Mouse (Mus musculus) kidney, adult 8-10 months (tissue): Measurements from ENCODE around the gene Mrpl23.

Source experiments
- DNase-seq, 2 experiments: peaks; one replicate each; pipeline ENCODE4 v3.0.0; 2022

The Mrpl23 gene

GRCm38 (mm10) chr7:142523200-142523990 lies 9.1 kb upstream of the Mrpl23 start:
- no peak for DNase-seq

GRCm38 (mm10) chr7:142525342-142526178 lies 6.9 kb upstream of the Mrpl23 start:
- no peak for DNase-seq

- peak in 1 of 2 experiments; percentile 35 for DNase-seq
Measured at GRCm38 (mm10) chr7:142529350-142529749, 3.1 kb upstream of the Mrpl23 start.

GRCm38 (mm10) chr7:142531973-142532521 lies 439 bp upstream of the Mrpl23 start:
- no peak for DNase-seq

- peak; percentile 75 to 80 for DNase-seq
Measured at GRCm38 (mm10) chr7:142533059-142533855, 771 bp downstream of the Mrpl23 start.

GRCm38 (mm10) chr7:142535116-142535515 lies 2.6 kb downstream of the Mrpl23 start:
- DNase-seq: no peak

GRCm38 (mm10) chr7:142535832-142536231 lies 3.3 kb downstream of the Mrpl23 start:
- DNase-seq: no peak

- DNase-seq: no peak
Measured at GRCm38 (mm10) chr7:142537181-142537580, 4.7 kb downstream of the Mrpl23 start.

- peak in 1 of 2 experiments; percentile 48 for DNase-seq
Measured at GRCm38 (mm10) chr7:142537879-142538278, 5.4 kb downstream of the Mrpl23 start.

GRCm38 (mm10) chr7:142538291-142538690 lies 5.8 kb downstream of the Mrpl23 start:
- no peak for DNase-seq

GRCm38 (mm10) chr7:142538766-142539165 lies 6.3 kb downstream of the Mrpl23 start:
- no peak for DNase-seq

GRCm38 (mm10) chr7:142539828-142540227 lies 7.3 kb downstream of the Mrpl23 start:
- no peak for DNase-seq

GRCm38 (mm10) chr7:142542771-142543303 lies 10.4 kb downstream of the Mrpl23 start:
- DNase-seq: no peak

GRCm38 (mm10) chr7:142545967-142546366 lies 13.5 kb downstream of the Mrpl23 start:
- no peak for DNase-seq

- DNase-seq: no peak
Measured at GRCm38 (mm10) chr7:142547874-142548273, 15.4 kb downstream of the Mrpl23 start.

GRCm38 (mm10) chr7:142548706-142549105 lies 16.2 kb downstream of the Mrpl23 start:
- no peak for DNase-seq

- no peak for DNase-seq
Measured at GRCm38 (mm10) chr7:142549941-142550763, 17.7 kb downstream of the Mrpl23 start.

- DNase-seq: no peak
Measured at GRCm38 (mm10) chr7:142550935-142551373, 18.5 kb downstream of the Mrpl23 start.

- DNase-seq: no peak
Measured at GRCm38 (mm10) chr7:142551691-142552090, 19.2 kb downstream of the Mrpl23 start.

GRCm38 (mm10) chr7:142552591-142553416 lies 20.3 kb downstream of the Mrpl23 start:
- no peak for DNase-seq
